Mouse (Mus musculus) layer of hippocampus, adult 11-12 months (tissue): Measurements from ENCODE around the gene Fam71f1.

Experiments used
- DNase-seq: peaks from one replicate; pipeline ENCODE4 v3.0.0; 2022; ENCODE audit warnings: low spot score

The Fam71f1 gene

DNA sequence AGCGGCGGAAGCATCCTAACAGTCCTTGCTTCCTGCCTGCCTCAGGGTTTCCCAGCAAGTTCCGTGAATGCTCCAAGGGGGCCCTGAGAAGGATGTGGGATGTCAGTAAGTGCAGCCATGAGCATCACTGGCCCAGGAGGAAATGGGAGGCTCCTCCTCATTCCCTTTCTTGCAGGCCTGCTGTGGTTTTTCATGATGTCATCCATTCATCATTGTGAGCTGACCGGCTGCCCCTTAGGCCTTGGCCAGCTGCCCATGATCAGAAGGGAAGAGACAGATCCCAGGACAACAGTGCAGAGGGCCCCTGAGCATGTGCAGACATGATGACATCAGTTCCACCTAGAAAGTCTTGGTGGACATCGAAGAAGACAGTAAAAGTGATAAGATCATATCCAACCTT, at the start of gene Fam71f1:
TSS of gene Fam71f1 (plus strand) at position 262 of the 400 bp plus-strand sequence.
- peak; percentile 4 for DNase-seq

DNA sequence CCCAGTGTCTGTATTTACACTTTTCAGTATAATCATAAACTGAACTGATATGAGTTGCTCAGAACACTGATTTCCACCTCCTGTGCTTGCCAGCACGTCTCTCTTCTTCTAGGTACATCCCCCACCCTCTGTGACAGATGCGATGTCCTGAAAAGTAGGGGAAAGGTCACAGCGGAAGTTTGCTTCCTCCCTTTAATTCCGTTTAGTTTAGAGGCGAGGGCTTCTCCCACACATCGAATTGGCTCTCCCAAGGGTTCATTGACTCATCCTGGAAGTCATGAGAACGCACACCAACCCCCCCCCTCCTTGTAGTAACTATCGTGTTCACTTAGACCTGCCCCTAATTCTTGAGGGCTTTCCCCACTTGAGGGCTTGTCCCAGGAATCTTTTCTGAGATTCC, 48.0 kb upstream of the Fam71f1 start:
- DNase-seq, result no peak

DNA sequence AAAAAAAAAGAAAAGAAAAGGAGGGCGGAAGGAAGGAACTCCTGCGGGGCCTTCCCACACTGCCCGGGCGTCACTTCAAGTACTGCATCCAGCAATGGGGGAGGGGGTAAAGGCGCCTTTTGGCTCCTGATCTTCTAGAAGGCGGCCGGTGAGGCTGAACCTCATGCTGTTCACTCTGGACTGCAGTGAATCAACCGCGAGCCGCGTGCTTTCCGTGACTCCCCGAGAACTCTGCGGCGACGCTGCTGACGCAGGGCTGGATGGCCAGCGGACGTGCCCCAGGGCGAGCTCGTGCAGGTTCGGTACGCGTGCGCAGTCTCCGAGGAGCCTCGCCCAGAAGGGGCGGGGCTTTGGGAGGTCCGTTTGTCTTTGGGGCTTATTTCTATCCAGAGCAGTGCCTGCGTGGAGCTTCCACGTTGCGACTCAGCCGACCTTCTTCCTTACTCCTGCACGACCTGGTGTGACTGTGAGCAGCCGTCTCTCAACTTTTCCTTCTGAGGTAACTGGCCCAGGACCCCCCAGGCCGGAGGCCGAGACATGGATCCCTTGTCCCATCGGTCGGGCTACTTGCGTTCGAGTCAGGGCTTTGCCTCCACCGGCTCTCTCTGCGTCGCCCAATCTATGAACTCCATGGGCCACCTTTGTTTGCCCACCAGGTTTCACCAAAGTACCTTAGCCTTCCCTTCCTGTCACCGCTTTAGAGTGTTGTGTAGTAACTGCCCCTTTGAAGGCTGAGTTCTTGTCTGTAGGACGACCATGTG, 46.4 kb upstream of the Fam71f1 start, which contains the start of gene Hilpda:
TSS of gene Hilpda (plus strand) at position 177 of the 761 bp plus-strand sequence.
- DNase-seq, result peak; percentile 88

DNA sequence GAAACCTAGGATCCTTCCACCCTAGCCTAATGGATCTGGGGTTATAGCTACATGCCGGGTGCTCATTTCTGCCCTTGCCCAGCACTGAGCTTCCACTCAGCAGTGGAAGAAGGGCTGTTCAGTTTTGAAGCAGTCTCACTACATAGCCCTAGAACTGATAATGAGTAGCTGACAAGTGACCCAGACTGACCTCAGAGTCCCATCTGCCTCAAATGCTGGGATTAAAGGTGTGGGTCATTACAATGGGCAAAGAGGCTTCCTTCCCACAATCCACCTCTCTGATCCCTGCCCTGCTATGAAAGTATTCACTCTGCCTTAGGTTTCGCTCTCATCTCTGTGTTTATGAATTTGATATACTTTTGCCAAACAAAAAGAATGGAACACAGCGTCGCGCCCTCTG, 42.2 kb upstream of the Fam71f1 start:
- no peak for DNase-seq

GRCm38 (mm10) chr6:29278513-29279267, 40.2 kb upstream of the Fam71f1 start:
- DNase-seq, result peak; percentile 56

- no peak for DNase-seq
Measured at GRCm38 (mm10) chr6:29279293-29279692, 39.6 kb upstream of the Fam71f1 start, which contains the start of gene Fam71f2. Gene Fam71f2 (plus strand): TSS chr6:29279593.

DNA sequence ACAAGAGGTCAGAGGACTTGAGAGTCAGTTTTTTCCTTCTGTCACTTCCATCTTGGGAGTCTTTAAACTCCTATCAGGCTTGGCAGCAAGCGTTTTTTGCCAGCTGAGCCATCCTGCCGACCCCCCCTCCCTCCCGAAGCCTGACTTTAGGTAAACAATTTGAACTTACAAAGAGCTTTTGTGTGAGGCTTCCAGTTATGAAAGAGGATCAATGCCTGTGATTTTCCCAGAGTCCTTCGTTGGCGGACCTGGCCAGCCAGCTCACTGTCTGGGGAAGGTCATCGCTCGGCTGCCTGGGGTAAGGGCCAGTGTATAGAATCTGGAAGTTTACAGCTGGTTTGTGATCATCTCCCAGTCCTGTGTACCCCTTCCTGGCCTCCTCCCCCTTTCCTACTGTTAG, 38.3 kb upstream of the Fam71f1 start:
- DNase-seq, result no peak

DNA sequence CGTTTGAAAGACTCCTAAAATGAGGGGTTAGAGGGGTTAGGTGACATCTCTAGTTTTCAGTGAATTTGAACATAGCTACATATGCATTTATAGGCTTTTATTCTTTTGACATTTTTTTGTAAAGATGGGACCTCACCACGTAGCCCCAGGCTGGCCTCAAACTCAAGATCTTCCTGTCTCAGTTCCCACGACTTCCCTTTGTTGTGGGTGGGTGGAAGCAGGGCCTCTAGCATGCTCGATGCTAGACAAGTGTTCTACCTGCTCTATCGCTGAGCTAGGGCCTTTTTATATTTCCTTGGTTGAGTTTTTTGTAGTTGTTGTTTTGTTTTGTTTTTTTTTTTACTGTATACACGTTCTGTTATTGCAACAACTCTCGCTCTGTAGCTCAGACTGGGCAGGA, 32.1 kb upstream of the Fam71f1 start:
- no peak for DNase-seq

DNA sequence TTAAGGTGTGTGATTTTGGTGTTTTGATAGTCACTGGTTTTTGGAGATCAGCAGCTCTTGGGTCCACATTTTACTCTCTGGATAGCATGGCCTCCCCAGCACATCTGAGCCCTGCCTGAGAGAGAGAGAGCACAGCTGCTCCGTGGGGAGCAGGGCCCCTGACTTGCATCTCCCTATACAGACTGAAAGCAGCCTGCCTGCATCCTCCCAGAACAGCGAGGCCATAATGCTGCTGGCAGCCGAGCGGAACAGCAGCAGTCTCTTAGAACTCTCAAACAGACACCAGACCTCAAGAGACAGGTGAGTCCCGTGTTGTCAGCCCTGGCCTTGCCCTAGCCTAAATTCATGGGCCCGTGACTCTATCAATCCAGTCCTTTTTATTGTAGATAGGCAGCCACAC, 31.5 kb upstream of the Fam71f1 start:
- no peak for DNase-seq

DNA sequence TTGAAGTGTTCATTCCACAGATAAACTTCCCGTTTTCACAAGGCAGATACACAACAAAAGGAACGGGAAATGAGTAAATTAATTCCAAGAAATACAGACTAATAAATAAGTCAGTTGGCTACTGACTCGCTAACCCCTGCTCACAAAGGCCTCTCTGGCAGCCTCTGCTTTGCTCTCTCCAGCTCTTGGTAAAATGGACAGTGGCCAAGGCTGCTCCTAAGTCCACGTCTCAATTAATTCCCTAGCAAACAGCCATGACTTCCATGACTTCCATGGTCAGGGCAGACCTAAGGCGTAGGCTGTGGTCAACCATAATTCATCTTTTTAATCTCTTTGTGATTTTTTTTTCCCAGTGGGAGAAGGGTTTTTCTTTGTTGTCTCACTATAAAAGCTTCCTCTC, 31.0 kb upstream of the Fam71f1 start:
- no peak for DNase-seq

GRCm38 (mm10) chr6:29288651-29289050, 30.3 kb upstream of the Fam71f1 start:
- no peak for DNase-seq

GRCm38 (mm10) chr6:29299112-29299511, 19.8 kb upstream of the Fam71f1 start:
- DNase-seq, result no peak

- DNase-seq, result no peak
Measured at GRCm38 (mm10) chr6:29303251-29303650, 15.7 kb upstream of the Fam71f1 start.

- no peak for DNase-seq
Measured at GRCm38 (mm10) chr6:29303726-29304125, 15.2 kb upstream of the Fam71f1 start.

- no peak for DNase-seq
Measured at GRCm38 (mm10) chr6:29305462-29305861, 13.5 kb upstream of the Fam71f1 start.

GRCm38 (mm10) chr6:29308846-29309605, 9.9 kb upstream of the Fam71f1 start:
- no peak for DNase-seq

DNA sequence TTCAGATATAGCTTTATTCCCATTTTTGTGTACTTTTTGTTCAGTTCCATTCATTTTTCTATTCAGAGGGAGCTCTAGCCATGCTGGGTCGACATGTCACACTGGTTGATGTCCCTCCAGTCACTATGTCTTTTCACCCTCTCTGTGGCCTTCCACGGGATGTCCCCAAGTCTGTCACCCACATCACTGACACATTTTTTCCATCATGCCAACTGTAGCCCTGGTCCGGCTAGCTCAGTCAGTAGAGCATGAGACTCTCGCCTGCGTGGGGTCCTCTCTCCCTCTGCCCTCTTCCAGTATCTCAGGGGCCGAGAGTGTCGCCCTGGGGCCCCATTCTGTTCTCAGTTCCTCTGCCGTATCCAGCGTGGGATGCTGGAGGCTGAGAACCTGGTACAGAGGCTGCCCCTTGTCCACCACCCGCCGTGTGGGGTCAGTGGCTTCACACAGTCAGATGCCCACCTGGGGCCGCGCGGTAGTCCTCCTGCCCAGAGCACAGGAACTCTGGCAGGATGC, 5.2 kb upstream of the Fam71f1 start:
- no peak for DNase-seq

DNA sequence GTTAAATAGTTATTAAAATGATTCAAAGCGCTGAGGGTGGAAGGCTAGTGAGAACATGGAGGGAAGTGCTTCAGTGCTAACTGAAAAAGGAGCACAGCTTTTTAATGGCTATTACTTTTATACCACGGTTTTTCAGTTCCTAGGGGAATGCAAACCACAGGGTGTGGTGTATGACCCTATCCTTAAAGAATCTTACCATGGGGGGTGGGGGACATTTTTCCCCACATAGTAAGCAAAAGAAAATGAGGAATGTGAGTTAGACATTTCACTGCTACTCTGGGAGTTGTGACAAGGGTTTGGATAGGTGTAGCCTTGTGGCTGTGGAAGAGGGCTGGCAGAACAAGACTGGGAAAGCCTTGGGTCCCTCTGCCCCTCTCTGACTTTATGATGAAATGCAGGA, 1.7 kb upstream of the Fam71f1 start:
- DNase-seq, result no peak

GRCm38 (mm10) chr6:29317941-29318340, 999 bp upstream of the Fam71f1 start:
- DNase-seq, result no peak

- no peak for DNase-seq
Measured at GRCm38 (mm10) chr6:29321586-29321985, 2.6 kb downstream of the Fam71f1 start.

GRCm38 (mm10) chr6:29322147-29322546, 3.2 kb downstream of the Fam71f1 start:
- DNase-seq, result no peak

DNA sequence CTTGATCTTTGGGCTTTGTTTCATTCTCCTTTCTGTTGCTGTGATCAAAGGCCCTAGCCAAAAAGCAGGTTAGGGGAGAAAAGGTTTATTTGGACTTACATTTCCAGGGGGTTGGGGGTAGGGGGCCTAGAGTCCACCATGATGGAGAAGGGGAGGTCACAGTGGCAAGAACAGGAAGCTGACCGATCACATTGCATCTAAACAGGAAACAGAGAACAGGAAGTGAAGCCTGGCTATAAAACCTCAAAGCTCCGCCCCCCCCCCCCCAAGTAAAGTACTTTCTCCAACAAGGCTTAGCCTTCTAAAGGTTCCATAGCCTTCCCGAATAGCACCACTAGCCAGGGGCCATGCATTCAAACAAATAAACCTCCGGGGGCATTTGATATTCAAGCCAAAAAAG, 3.8 kb downstream of the Fam71f1 start:
- DNase-seq, result no peak
